Mouse (Mus musculus) myocyte (in vitro differentiated cells): ENCODE measurements around the gene Yy2. TPM values are rescaled to one million over a fixed set of nuclear protein-coding genes. Genes with fewer than 3 reads are reported as not detected.

Experiments
- H3K27me3 ChIP-seq: one replicate; pipeline ENCODE4 v1.6.1; 2011; ENCODE audit not compliant: control insufficient read depth, insufficient read depth, insufficient read length
- H3K36me3 ChIP-seq: one replicate; pipeline ENCODE4 v1.6.1; 2011; ENCODE audit not compliant: control insufficient read depth, insufficient read depth
- H3K4me2 ChIP-seq: one replicate; pipeline ENCODE4 v1.6.1; 2011; ENCODE audit warnings: low read depth, control low read depth
- H3K4me3 ChIP-seq: one replicate; pipeline ENCODE4 v1.5.1; 2011; ENCODE audit warnings: mild to moderate bottlenecking, control low read depth, moderate library complexity
- H3K79me2 ChIP-seq: one replicate; pipeline ENCODE4 v1.6.1; 2011; ENCODE audit not compliant: control insufficient read depth, insufficient read depth
- H3ac ChIP-seq: one replicate; pipeline ENCODE4 v1.6.1; 2011; ENCODE audit not compliant: control insufficient read depth, insufficient read length
- CEBPB ChIP-seq: IDR thresholded peaks from 2 replicates; pipeline ENCODE4 v1.6.1; 2011; ENCODE audit warnings: mild to moderate bottlenecking, moderate library complexity; ENCODE audit not compliant: poor library complexity, insufficient read depth, severe bottlenecking
- E2F4 ChIP-seq: IDR thresholded peaks from one replicate; pipeline ENCODE4 v1.6.1; 2011; ENCODE audit warnings: mild to moderate bottlenecking, control low read depth, moderate library complexity; ENCODE audit not compliant: insufficient read depth
- MAX ChIP-seq: IDR thresholded peaks from one replicate; pipeline ENCODE4 v1.6.1; 2011; ENCODE audit warnings: low read depth, mild to moderate bottlenecking, control low read depth
- MYOD1 ChIP-seq, 3 experiments: IDR thresholded peaks; one replicate each; pipeline ENCODE4 v1.6.1; 2011; ENCODE audit warnings: control low read depth in 2 of 3, low read depth in 2 of 3, mild to moderate bottlenecking in 2 of 3, moderate library complexity in 1 of 3; ENCODE audit not compliant: insufficient read length in 2 of 3, control insufficient read depth in 1 of 3
- MYOG ChIP-seq, 3 experiments: IDR thresholded peaks; one replicate each; pipeline ENCODE4 v1.6.1; 2011; ENCODE audit warnings: control low read depth in 2 of 3, low read depth in 2 of 3, mild to moderate bottlenecking in 2 of 3; ENCODE audit not compliant: insufficient read length in 2 of 3, control insufficient read depth in 1 of 3, insufficient read depth in 1 of 3
- POLR2A ChIP-seq: IDR thresholded peaks from one replicate; pipeline ENCODE4 v1.6.1; 2011; ENCODE audit warnings: low read depth, mild to moderate bottlenecking, control low read depth, moderate library complexity; ENCODE audit not compliant: insufficient read length
- POLR2AphosphoS2 ChIP-seq: IDR thresholded peaks from one replicate; pipeline ENCODE4 v1.6.1; 2011; ENCODE audit warnings: low read depth, control low read depth; ENCODE audit not compliant: insufficient read length
- REST ChIP-seq: IDR thresholded peaks from one replicate; pipeline ENCODE4 v1.6.1; 2011; ENCODE audit warnings: mild to moderate bottlenecking, control low read depth, moderate library complexity; ENCODE audit not compliant: insufficient read depth, insufficient read length
- SRF ChIP-seq: IDR thresholded peaks from one replicate; pipeline ENCODE4 v1.6.1; 2011; ENCODE audit warnings: low read depth; ENCODE audit not compliant: control insufficient read depth, insufficient read length
- TCF12 ChIP-seq: IDR thresholded peaks from one replicate; pipeline ENCODE4 v1.6.1; 2011; ENCODE audit warnings: mild to moderate bottlenecking, control low read depth; ENCODE audit not compliant: poor library complexity, insufficient read depth, severe bottlenecking
- TCF3 ChIP-seq: IDR thresholded peaks from one replicate; pipeline ENCODE4 v1.6.1; 2011; ENCODE audit warnings: low read depth, control low read depth; ENCODE audit not compliant: insufficient read length
- USF1 ChIP-seq: IDR thresholded peaks from one replicate; pipeline ENCODE4 v1.6.1; 2011; ENCODE audit warnings: low read depth, mild to moderate bottlenecking, control low read depth, moderate library complexity
- polyA plus RNA-seq: library from polyadenylated mRNA; unstranded; fragments of >200 nt; fragmentation: generic; extraction: Trizol; gene quantifications from one replicate; pipeline ENCODE4 v1.2.1, GENCODE M21; 2012; ENCODE audit warnings: missing spikeins

Gene Yy2
- polyA plus RNA-seq, 1 experiment: 0.59 TPM

- Histone ChIP-seq H3K4me3 (peak overlapping the region; percentile 53), H3K36me3 (no peaks in the 10 kb centered on the region)
Measured at GRCm38 (mm10) chrX:157596802-157597201, 28.0 kb upstream of the Yy2 start.

DNA sequence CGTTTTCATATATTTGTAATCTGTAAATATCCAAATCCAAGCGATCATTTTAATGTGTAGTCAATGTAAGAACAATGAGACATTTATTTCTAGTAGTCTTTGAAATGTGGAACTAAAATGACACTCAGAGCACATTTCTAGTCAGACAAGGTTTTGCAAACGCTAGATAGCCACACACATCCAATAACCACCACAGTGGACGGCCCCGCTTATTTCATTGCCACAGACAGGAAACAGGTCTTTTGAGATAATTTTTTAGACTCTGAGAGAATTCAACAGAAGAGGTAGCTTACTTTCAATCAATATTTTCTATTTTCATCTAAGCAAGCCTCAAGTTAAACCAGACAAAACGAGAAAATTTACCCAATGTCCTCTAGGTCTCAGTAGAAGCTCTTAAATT is 27.1 kb upstream of the Yy2 start:
- H3K27me3 ChIP-seq: no peaks in the 10 kb centered on the region
- no peak overlapping the region for H3K4me3 ChIP-seq
- no peaks in the 10 kb centered on the region for H3K36me3 ChIP-seq
- peaks cover 41% of the 10 kb centered on the region for H3K79me2 ChIP-seq
- H3K4me2 ChIP-seq: peak overlapping the region; percentile 90
- no peak overlapping the region for H3ac ChIP-seq
- no peak for TF ChIP-seq SRF
- TF ChIP-seq TCF12: no peak
- no peak for TF ChIP-seq E2F4
- TF ChIP-seq MYOG (IDR thresholded peaks at IDR 0.05; ENCODE audit: control insufficient read depth in 1 of 3, insufficient read depth in 1 of 3, insufficient read length in 2 of 3, low read depth in 2 of 3): no peak
- TF ChIP-seq USF1: no peak
- TF ChIP-seq MYOD1 (IDR thresholded peaks at IDR 0.05; ENCODE audit: control insufficient read depth in 1 of 3, insufficient read length in 2 of 3, low read depth in 2 of 3): no peak
- TF ChIP-seq POLR2A: no peak
- TF ChIP-seq REST: no peak
- TF ChIP-seq MAX: no peak
- TF ChIP-seq CEBPB: no peak
- no peak for TF ChIP-seq POLR2AphosphoS2
- TF ChIP-seq TCF3: no peak

More at GRCm38 (mm10) chrX:157596802-157597201, 28.0 kb upstream of the Yy2 start:
- Histone ChIP-seq H3K79me2 (peaks cover 41% of the 10 kb centered on the region), H3ac (no peak overlapping the region), H3K27me3 (no peaks in the 10 kb centered on the region), H3K4me2 (peak overlapping the region; percentile 90)
- TF ChIP-seq TCF3 (no peak), MYOG (IDR thresholded peaks at IDR 0.05; ENCODE audit: control insufficient read depth in 1 of 3, insufficient read depth in 1 of 3, insufficient read length in 2 of 3, low read depth in 2 of 3) (no peak), REST (no peak), SRF (no peak), USF1 (no peak), MYOD1 (IDR thresholded peaks at IDR 0.05; ENCODE audit: control insufficient read depth in 1 of 3, insufficient read length in 2 of 3, low read depth in 2 of 3) (no peak), MAX (no peak), CEBPB (no peak), TCF12 (no peak), POLR2AphosphoS2 (no peak), E2F4 (no peak), POLR2A (no peak)

GRCm38 (mm10) chrX:157594606-157595005 is 25.8 kb upstream of the Yy2 start:
- Histone ChIP-seq H3K27me3 (no peaks in the 10 kb centered on the region), H3K4me2 (no peak overlapping the region), H3ac (no peak overlapping the region), H3K79me2 (peaks cover 41% of the 10 kb centered on the region), H3K4me3 (no peak overlapping the region), H3K36me3 (peaks cover 7% of the 10 kb centered on the region)
- TF ChIP-seq SRF: no peak
- TF ChIP-seq TCF12: no peak
- TF ChIP-seq POLR2AphosphoS2: no peak
- no peak for TF ChIP-seq E2F4
- no peak for TF ChIP-seq MYOD1 (IDR thresholded peaks at IDR 0.05; ENCODE audit: control insufficient read depth in 1 of 3, insufficient read length in 2 of 3, low read depth in 2 of 3)
- TF ChIP-seq POLR2A: no peak
- no peak for TF ChIP-seq USF1
- TF ChIP-seq MAX: no peak
- no peak for TF ChIP-seq TCF3
- TF ChIP-seq MYOG (IDR thresholded peaks at IDR 0.05; ENCODE audit: control insufficient read depth in 1 of 3, insufficient read depth in 1 of 3, insufficient read length in 2 of 3, low read depth in 2 of 3): no peak
- no peak for TF ChIP-seq CEBPB
- TF ChIP-seq REST: no peak

GRCm38 (mm10) chrX:157587001-157587400 is 18.2 kb upstream of the Yy2 start:
- Histone ChIP-seq H3K4me3 (no peak overlapping the region), H3K36me3 (peaks cover 7% of the 10 kb centered on the region), H3K27me3 (no peaks in the 10 kb centered on the region), H3K79me2 (no peaks in the 10 kb centered on the region), H3ac (no peak overlapping the region), H3K4me2 (no peak overlapping the region)
- TF ChIP-seq POLR2A: no peak

DNA sequence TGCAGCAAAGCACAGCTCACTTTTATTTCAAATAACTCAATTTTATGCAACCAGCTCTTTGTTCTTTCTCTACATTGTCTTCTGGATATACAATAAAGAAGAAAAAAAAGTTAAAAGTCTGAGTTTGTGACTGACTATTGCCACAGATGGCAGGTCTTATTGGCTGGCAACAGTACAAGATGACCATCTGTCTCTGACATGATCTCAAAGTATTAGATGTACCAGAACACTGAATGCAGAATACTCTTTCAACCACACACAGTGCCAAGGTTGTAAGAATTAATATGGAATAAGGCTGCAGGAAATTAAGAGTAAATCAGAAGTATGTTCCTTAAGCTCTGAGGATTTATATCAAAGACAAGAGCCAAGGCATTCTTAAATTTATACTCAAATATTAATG is 17.6 kb upstream of the Yy2 start:
- Histone ChIP-seq H3K4me2 (no peak overlapping the region), H3K36me3 (peaks cover 7% of the 10 kb centered on the region), H3K27me3 (no peaks in the 10 kb centered on the region), H3K79me2 (no peaks in the 10 kb centered on the region), H3ac (no peak overlapping the region), H3K4me3 (no peak overlapping the region)
- TF ChIP-seq E2F4 (no peak), MYOD1 (IDR thresholded peaks at IDR 0.05; ENCODE audit: control insufficient read depth in 1 of 3, insufficient read length in 2 of 3, low read depth in 2 of 3) (no peak), REST (no peak), POLR2AphosphoS2 (no peak), CEBPB (no peak), MAX (no peak), MYOG (IDR thresholded peaks at IDR 0.05; ENCODE audit: control insufficient read depth in 1 of 3, insufficient read depth in 1 of 3, insufficient read length in 2 of 3, low read depth in 2 of 3) (no peak), USF1 (no peak), TCF12 (no peak), SRF (no peak), POLR2A (no peak), TCF3 (no peak)
